21 mouse cellular contexts compared by ENCODE assay signal in the genomic region with DNA sequence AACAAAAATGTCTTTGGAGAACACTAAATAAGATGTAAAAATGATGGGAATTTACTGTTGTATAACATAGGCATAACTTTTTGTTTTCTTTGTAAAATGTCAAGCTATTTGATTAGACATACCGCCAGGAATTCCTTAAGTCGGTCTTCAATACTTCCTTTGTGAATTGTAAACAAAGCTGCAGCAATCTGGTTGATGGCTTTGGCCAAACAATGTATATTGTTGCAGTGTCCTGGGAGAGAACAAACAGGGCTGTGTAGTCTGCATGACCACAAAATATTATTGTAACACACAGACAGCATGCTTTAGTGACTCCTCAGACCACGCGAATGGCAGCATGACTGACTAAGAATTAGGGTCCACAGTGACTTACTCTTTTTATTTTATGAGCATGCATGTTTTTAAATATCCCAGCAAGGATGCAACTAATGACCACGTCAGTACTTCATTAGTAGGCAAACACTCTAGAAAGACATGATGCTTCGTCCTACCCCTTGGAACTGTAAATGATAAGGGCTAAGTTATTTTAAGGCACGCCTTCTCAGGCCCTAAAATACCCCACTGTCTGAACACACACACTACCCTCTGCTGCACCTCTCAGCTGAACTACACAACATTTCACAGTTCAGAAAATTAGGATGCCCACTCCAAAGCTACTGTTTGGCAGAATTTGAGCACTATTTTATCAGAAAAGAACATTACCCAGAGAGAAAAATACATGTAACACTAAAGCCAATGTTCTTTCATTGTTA. TPM values are rescaled to one million over a fixed set of nuclear protein-coding genes. Genes with fewer than 3 reads are reported as not detected.
"Had no signal": no experiment of that assay in that cellular context is flagged by ENCODE, and none has a peak within 500 bp of the region (broad histone marks: within the 10 kb centered on the region; RNA-seq: fewer than 3 reads in every experiment).

No protein-coding gene starts in this region.

- H3K27ac ChIP-seq: kidney, postnatal 0 days; limb, embryonic 12.5 days; liver, embryonic 13.5 days; lung, embryonic 15.5 days; macrophage; midbrain, embryonic 15.5 days; neural tube, embryonic 12.5 days had no signal

- H3K4me1 ChIP-seq: limb, embryonic 12.5 days; liver, embryonic 13.5 days; lung, embryonic 15.5 days; midbrain, embryonic 15.5 days; neural tube, embryonic 12.5 days had no signal

- H3K27me3 ChIP-seq: limb, embryonic 12.5 days; liver, embryonic 13.5 days; lung, embryonic 15.5 days; megakaryocyte, embryonic 14.5 days; midbrain, embryonic 15.5 days; neural tube, embryonic 12.5 days had no signal

- DNase-seq: kidney, postnatal 36 days; layer of hippocampus, adult 9-11 months; layer of hippocampus, postnatal 36 days; liver; liver, embryonic 13.5 days; liver, postnatal 0 days; lung, postnatal 14 days; retina, postnatal 1 day; right cerebral cortex, postnatal 4 days; spleen, adult 18-20 months; thymus, adult 18-20 months; thymus, postnatal 14 days had no signal

- H3K4me3 ChIP-seq: limb, embryonic 12.5 days; liver, embryonic 13.5 days; lung, embryonic 15.5 days; megakaryocyte, embryonic 14.5 days; midbrain, embryonic 15.5 days; neural tube, embryonic 12.5 days had no signal

- H3K9ac ChIP-seq: limb, embryonic 12.5 days; liver, embryonic 13.5 days; liver, postnatal 0 days; lung, embryonic 15.5 days; midbrain, embryonic 15.5 days; neural tube, embryonic 12.5 days had no signal

- ATAC-seq: liver, postnatal 0 days; midbrain, embryonic 15.5 days had no signal

- H3K4me2 ChIP-seq: limb, embryonic 12.5 days; liver, embryonic 13.5 days; lung, embryonic 15.5 days; midbrain, embryonic 15.5 days; neural tube, embryonic 12.5 days had no signal

- H3K9me3 ChIP-seq: limb, embryonic 12.5 days; liver, embryonic 13.5 days; lung, embryonic 15.5 days; megakaryocyte, embryonic 14.5 days; midbrain, embryonic 15.5 days; neural tube, embryonic 12.5 days had no signal

RNA-seq across cellular contexts. Expression of gene Frzb, which starts 58.8 kb away (rescaled TPM):
- total RNA-seq: monocyte, adult 5-6 weeks; neutrophil, adult 5-6 weeks had no signal
- polyA plus RNA-seq: macrophage had no signal
